Mouse (Mus musculus): ENCODE results near the gene Rcsd1.

Rcsd1 gene

DNA sequence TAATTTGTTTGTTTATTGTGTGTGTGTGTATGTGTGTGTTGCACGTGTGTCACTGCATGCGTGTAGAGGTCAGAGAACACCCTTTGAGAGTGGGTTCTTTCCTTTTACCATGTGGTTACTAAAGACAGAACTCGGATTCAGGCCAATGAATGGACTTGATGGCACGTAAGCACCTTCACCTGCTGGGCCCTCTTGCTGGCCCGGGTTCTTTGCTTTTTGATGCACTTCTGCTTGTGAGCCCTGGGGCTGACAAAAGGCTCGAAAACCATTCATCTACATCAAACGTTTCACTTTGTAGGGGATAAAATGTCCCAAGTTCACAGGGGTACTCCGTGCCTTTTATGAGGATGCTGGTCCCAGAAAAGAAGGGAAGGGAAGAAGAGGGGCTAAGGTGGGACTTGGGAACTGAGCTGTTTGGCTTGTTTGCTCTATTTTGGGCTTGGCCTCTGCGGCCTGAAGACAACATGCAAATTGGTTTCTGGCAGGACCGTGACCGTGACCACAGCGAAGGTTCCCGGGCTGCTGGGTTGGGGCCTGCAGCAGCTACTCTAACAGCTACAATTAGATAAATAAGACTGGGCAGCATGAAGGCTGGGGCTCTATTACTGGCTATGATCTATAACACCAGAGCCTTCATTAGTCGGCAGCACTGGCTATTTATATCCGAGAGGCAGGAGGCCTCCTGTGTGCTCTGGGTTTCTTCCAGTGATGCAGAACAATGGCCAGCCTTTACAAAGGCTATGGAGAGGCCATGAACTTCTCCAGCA, 46.9 kb downstream of the Rcsd1 start:
- DNase-seq (ENCODE audit: low spot score in 2 of 2), result no peak

DNA sequence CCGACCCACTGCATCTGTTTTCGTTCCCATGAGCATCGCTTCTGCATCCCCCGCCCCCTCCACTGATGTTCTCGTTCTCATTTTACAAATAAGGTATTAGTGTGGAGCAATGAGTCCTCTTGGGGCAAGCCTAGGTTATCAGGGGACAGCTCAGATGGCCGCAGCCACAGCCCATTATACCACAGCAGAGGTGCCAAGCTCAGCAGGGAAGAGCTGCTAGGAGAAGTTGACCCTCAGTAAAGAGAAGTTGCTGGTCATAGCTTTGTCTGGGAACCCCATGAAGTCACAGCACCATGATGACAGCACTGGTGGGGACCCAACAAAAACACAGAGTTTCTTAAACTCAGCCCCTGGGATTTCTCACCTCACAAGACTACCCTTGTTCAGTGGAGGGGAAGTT, 47.8 kb downstream of the Rcsd1 start:
- no peak for DNase-seq (ENCODE audit: low spot score in 2 of 2)

DNA sequence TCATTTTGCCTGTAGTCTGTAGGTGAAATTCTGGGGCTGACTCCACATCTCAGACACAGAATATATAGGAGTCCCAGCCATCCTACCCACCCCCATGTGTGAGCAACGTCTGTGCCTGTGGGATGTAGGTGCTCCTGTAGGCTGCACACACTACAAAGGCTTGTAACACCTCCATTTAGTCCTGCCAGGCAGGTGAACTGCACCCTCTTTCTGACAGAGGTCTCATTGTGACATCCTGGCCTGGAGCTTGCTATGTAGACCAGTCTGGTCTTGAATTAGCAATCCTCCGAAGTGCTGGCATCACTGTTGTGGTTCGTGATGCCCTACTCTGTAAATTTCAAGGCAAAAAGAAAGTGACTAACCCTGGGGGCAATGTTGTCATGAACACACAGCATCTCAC, 48.4 kb downstream of the Rcsd1 start:
- no peak for DNase-seq (ENCODE audit: low spot score in 2 of 2)

DNA sequence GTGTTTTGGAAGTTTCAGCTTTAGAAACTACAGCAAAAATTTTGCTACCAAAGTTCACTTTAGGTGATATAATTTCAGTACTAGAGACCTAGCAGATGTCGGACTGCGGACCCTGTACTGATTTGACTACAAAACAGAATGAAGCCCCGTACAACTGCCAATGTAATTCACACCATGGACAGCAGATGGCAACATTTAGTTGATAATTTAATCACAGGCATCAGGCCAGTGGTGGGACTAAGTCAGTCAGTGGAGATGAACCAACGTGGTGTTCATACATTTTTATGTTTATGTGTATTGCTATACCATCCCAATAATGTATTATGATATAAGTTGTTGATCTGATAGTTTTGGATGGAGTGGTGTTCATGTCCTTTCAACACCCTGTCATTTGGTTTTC, 48.8 kb downstream of the Rcsd1 start:
- peak; percentile 25 to 46 for DNase-seq (ENCODE audit: low spot score in 2 of 2)

DNA sequence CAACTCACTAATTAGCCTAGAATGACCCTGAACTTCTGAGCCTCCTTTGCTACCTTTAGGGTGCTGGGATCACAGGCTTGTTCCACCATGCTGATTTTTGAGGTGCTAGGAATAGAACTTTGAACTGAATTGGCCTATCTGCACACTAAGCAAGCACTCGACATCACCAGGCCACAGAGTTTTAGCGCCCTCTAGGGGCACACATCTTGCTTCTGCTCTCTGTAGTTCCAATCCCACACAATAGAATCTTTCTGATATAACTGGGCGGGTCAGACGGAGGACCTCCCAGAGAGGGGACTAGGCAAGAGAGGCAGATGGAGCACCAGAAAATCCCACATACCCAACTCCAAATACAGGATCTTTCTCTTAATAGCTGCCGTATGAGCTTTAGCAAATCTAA, 51.0 kb downstream of the Rcsd1 start:
- DNase-seq (ENCODE audit: low spot score in 2 of 2), result peak; percentile 49 to 69

DNA sequence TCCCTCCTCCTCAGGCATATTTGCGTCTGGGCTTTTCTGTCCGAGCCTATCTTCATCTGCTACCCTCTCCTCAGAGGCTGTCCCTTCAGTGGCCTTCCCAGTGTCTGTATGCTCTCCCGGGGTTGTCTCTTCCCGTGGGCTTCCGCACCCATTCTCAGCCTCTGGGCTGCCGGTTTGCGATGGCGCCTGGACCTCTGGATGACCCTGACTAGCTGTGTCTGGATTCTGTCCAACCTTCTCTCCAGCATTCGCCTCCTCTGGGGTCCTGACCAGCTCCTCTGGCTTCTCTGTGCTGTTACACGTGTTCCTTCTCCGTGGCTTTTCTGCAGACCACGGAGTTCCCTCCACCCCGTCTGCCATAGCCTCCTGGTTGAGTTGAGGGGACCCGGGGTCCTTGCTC, 54.1 kb downstream of the Rcsd1 start:
- no peak for DNase-seq (ENCODE audit: low spot score in 2 of 2)

DNA sequence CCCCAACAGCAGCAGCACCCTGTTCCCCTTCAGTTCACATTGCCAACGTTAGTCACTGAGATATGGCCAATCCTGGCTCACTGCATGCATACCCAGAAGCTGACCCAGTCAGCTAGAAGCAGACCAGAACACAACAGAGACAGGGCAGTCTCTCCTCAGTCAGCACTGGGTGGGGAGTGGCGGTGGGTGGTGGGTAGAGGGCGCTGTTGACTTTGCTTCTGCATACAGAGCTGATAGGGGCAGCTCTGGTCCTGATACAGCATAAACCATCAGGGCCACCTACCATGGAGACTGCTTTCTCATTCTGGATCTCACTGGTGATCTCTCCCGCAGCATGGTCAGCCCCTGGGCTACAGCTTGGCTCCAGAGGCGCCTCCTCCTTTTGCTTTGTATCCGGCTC, 54.5 kb downstream of the Rcsd1 start:
- DNase-seq (ENCODE audit: low spot score in 2 of 2), result no peak

DNA sequence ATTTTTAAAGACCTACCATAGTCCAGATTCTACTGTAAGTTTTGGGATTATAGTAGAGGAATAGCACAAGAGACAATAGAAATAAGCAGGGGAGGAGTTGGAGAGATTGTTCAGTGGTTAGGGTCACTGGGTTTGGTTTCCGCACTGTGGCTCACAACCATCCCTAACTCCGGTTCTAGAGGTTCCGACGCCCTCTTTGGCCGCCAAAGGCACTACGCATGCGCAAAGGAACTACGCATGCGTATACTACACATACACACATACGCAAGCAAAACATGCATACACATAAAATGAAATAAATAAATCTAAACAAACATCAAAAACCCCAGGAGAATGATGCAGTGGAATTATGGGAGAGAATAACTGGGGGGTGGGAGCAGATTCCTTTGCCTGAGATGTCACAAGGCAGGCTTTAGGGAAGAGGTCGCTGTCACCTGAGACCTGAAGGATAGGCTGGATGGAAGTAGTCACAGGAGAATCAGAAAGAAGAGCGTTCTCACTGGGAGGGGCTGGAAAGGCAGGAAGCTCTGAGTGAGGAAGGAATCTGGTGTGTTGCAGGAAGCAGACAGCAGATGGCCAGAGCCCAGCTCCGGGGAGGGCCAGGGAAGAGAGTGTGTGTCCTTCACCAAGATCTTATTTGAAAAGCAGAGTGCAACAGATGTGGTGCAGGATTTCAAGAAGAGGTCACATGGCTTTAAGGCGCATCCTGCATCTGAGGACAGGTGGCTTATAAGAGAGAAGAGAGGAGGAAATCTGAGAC, 56.3 kb downstream of the Rcsd1 start:
- DNase-seq (ENCODE audit: low spot score in 2 of 2), result no peak

DNA sequence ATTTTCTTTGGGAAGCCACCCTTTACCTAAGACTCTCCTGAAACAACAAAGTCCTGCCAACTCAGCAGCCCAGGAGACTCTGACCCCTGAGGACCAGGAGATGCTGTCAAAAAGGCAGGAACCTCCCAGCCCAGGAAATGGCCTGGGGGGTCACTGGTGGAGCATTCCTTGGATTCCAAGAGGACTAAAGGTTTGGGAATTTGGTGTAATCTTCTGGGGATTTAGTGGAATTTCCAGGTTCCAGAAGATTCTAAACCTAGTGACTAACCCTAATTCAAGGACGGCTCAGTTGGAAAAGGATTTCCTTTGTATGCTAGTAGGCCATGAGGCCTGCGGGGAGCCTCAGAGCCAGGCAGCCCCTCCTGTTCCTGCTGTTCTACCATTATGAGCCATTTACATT, 57.0 kb downstream of the Rcsd1 start:
- no peak for DNase-seq (ENCODE audit: low spot score in 2 of 2)

DNA sequence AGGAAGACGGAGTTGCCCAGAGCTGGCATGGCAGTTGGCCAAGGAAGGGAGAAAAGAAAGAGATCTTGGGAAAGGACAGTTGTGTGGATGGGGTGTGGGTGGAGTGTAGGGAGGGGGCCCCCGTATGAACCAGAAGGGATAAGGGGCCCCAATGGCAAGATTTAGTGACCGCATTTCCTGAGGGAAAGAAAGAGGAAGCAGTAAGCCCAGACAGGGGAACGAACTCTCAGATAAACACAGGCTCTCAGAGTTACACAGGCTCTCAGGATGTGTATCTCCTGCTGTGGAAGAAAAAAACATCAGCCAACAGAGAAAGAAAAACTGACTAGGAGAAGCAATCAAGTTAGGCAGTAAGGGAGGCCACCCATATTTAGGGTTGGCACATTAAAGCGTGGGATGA, 58.4 kb downstream of the Rcsd1 start:
- no peak for DNase-seq (ENCODE audit: low spot score in 2 of 2)

DNA sequence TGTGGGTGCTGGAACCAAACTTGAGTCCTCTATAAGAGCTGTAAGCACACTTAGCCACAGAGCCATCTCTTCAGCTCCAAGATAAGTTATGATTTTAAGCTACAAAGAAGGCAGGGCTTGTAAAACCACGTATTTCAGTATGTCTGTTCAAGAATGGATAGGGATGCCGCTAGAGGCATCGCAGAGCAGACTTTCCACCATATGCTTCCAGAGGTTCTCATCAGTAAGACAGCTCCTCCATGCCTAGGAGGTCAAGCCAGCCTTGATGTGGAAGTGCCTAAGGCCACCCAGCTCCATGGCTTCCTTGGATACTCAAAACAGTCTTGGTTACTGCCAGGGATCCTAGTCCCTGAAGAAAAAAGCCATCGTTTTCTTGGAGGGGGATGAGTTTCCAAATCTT, 64.5 kb downstream of the Rcsd1 start:
- no peak for DNase-seq (ENCODE audit: low spot score in 2 of 2)

DNA sequence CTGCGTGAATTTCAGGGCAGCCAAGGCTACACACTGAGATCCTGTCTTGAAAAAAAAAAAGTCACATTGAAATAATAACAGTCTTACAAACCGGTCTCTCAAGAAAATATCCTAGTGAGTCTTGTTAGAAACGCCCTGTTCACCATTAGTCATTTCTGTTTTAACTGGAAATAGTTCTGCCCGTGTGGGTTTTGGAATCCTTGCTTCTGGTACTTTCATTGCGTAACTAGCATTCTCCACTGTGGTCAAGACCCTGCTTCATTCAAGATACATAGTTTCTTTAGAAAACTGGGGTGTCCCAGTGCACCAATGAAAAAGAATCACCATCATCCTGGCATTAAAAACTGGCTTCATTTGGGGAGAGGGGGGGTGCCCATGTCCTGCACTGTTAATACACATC, 65.8 kb downstream of the Rcsd1 start:
- no peak for DNase-seq (ENCODE audit: low spot score in 2 of 2)

DNA sequence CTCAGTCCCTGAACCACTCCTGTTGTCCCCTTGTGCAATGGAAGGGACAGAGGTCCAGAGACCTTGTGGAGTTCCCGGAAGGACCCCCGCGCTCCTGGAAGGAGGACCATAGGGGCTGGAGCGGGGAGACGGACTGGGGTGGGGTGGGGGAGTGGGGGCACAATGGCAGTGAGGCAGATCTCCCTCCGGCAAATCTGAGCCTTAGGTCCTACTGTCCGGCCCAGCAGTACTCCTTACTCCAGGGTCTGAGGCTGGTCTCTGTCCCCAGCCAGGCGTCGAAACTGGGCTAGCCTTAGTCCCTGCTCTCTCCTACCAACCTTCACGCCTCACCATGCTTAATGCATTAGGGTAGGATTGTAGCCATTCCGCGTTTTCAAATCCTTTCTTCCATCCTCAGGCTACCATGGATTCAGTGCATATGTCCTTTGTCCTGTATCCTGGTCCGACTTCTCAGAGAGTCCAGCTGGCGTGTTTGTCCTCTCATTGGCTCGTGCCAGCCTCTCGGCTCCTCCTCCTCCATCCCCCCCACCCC, 66.7 kb downstream of the Rcsd1 start:
- DNase-seq (ENCODE audit: low spot score in 2 of 2), result peak; percentile 15 to 17

DNA sequence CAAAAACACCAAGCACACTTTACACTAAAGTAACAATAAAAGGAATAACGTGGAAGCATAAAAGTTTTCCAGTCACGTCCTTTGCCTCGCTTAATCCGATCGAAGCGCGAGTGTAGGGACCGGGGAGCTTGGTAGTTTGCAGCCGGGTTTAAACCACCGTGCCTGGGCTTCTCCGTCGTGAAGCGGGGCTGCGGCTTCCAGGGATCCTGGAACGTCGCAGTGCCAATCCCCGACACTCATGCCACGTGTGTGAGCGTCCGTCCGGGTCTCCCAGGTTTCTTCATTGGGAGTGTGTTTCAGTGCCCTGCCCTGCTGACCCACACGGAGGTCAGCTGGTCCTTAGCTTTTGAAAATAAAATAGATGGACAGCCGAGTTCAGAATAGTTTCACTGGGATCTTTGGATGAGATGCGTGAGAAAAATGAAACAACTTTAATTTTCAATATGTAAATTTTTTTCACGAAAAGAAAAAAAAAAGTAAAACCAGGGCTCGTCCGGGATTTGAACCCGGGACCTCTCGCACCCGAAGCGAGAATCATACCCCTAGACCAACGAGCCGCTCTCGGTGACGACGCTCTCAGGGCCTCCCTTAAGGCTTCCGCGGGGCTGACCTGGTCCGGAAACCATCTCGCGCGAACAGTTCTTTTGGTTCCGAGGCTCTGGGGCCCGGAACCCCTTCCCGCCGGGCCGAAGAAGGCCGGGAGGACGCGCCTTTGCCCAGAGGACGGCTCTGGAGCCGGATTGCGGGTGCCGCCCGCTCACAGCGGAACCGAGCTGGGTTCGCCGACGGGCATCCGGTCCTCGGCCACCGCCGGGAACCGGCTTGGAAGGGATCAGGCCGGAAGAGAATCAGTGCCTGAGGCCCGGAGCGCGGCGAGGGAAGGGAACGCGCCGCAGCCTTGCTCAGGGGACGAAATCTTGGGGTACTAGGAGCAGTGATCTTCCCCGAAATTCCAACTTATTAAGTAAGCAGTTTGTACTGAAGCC, 67.5 kb downstream of the Rcsd1 start:
- DNase-seq (ENCODE audit: low spot score in 2 of 2), result peak; percentile 95 to 96

DNA sequence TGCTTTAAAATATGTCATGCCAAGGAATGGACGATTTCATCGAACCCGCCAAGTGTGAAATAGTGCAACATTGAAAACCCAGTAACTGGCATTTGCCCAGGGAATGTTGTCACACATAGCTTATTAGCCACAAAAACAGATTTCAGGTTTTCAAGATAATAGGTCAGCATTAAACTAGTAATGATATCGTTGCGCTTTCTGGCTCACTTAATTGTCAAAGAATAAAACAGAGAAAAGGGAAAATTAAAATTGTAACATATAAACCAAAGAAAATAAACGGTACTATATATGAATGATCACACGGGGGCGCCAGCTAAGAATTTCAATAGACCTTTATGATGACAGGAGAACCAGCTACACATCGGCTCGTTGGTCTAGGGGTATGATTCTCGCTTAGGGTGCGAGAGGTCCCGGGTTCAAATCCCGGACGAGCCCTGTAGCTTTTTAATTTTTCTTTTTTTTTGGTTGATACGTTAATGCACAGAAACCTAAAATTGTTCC, 68.2 kb downstream of the Rcsd1 start:
- DNase-seq (ENCODE audit: low spot score in 2 of 2), result peak; percentile 68 to 79

DNA sequence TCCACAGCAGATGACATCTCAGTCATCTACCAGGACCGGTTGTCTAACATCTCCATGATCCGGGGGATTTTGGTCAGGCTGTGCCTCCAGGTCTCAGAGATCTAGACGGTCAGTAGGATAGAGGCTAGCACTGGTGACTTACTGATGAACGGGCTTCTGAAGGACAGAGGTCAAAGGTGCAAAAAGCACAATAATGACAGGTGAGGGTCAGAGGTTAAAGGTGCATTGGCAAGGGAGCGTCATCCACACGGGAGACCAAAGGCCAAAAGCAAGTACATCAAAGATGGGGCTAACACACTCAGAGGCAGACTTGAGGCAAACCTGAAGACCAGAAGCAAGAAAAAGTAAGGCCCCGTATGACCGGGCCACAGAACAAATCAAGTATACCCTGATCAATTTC, 73.3 kb downstream of the Rcsd1 start:
- DNase-seq (ENCODE audit: low spot score in 2 of 2), result no peak

DNA sequence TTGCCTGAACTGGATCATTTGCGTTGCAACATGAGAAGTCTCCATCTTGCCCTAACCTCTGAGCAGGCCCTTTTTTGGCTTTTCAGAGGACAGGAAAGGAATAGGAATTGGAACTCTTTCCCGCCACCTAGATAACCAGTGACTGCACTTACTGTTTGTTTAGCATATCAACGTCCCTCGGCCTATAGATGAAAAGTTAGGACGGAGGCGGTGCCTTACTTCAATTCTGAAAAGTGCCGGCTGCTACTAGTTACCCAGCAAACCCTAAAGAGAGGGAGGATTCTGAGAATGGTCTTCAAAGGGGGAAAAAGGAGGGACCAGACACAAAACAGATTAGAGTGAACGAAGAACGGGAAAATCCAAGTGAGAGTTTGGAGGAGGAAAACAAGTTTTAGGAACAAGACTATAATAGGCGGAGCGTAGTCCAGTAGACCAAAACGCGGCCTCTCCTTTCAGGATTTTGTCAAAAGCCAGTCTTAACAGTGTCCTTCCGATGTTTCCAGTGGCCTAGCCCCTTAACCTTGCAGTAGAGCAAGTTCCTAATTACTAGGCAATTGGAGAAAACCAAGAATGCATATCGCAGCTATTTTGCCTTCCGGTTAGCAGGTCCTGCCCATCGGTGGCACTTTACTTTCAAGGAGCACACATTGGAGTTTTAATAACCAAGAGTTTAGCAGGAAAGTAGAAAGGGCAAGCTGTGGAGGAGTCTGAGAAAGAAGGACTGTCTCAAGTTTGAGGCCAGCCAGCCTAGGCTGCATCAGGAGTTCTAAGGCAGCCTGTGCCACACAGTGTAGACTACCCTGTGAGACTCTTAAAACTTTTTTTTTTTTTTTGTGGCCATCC, 74.3 kb downstream of the Rcsd1 start:
- no peak for DNase-seq (ENCODE audit: low spot score in 2 of 2)

DNA sequence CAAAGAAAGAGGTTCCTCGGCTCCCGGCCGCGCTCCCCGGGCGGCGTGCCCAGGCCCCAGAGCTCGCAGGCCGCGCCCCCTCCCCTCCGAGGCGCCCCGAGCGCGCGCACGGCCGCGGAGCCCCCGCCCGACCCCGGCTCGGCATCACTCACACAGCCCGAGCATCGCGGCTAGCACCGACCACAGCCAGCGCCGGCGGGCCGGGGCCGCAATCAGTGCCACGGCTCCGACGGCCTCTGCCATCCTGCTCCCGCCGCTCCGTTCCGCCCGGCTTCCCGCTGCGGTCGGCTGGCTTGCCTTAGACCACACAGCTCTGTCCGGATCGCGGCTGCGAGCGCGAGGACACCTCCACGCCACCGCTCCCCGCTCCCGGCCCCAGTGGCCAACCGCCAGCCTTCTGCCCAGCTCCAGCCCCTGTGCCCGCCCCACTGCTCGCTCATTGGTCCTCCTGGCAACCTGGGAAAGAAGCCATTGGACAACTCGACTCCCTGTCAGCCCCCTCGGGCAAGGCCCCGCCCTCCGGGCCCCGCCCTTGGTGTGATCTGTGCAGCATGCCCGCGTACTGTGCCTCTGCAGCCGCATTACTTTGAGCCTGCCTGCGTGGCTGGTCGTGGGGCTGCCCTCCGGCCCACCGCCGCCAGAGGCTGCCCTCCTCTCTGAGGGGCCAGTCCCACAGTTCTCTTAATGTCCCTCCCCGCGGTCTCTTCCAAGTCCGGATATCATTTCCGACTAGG, 75.2 kb downstream of the Rcsd1 start, which contains the start of gene Mpzl1:
Mpzl1 (minus strand) TSS at position 388 of the 734 bp plus-strand sequence.
- peak; percentile 92 to 97 for DNase-seq (ENCODE audit: low spot score in 2 of 2)

DNA sequence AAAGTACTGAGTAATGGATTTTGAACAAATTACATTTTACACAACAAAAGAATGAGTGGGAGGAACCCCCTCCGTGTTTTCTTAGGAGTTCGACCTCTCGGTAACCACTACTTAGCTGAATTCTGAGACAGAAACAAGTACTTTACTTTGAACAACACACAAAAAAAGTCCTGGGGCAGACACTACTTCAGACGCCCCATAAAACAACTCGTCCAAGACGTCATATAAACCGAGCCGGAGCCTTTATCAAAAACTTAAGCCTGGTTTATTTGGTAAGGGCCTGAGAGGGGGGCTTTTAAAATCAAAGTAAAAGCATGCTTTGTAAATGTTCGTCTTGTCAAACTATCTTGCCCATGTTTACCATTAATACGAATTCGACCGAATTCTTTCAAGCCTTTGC, 76.2 kb downstream of the Rcsd1 start:
- no peak for DNase-seq (ENCODE audit: low spot score in 2 of 2)

DNA sequence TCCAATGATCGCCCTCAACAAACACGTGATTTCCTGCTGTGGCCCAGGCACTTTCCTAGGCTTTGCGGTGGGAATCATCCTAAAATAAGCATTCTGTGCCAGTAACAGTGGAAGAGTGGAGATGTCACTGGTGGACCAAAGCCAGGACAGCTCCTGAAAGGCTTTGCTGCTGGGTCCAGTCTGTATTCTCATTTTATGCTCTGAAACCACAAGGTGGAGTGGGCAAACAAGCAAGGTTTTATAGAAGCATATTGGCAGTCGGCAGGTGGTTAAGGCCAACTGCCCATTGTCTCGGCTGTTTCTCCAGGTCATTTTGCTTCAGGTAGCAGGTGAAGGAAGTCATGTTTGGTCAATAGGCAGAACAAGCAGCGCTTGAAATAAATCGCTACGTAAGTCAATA, 78.4 kb downstream of the Rcsd1 start:
- no peak for DNase-seq (ENCODE audit: low spot score in 2 of 2)

All from frontal cortex, postnatal 25 days (tissue).